Mouse (Mus musculus) layer of hippocampus, adult 18-20 months (tissue): ENCODE results near the gene Sox14. TPM values are rescaled to one million over a fixed set of nuclear protein-coding genes. Genes with fewer than 3 reads are reported as not detected.

Experiments used
- DNase-seq, 2 experiments: peaks; one replicate each; pipeline ENCODE4 v3.0.0; 2022; ENCODE audit warnings: low spot score in 2 of 2
- long read RNA-seq: library from polyadenylated mRNA; stranded (forward); transcript quantifications from one replicate; pipeline ENCODE4 v2.0.0, GENCODE M21; 2021
- total RNA-seq, 2 experiments: library from RNA; stranded (reverse); gene quantifications; 2 replicates each; pipeline ENCODE4 v1.2.3; 2021

Gene Sox14
- total RNA-seq: not detected
- long read RNA-seq: 0 reads

DNA sequence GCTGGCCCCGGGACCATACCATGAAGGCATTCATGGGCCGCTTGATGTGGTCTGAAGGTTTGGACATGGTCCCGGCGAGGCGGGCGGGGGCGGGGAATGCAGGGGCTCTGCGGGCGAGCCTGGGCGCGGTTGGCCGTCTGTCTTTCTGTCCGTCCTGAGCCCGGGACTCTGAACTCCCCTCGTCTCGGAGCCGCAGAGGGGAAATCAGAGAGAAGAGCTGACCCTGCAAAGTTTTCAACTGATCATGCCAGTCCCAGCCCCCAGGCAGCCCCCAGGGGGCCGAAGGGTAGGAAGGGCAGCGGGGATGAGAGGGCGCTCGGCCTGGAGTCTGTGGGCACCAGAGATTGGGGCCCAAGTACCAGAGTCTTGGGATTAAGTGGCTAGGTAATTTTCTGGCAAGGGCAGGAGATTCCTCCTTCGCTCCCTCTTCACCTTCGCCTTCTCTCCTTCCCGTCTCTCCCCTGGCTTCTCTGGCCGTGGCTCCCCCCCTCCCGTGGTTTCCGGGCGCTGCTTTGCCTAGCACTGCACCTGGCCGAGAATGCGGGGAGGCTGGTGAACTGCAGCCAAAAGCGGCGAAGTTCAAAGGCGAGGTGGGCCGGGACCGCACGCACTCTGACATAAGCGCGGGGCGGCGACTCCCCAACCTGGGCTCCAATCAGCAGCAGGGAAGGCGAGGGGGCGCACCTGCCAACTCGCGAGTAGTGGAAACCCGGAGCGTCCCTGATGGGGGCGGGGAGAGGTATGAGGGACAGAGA, at the start of gene Sox14:
TSS of gene Sox14 (minus strand) at position 553 of the 755 bp plus-strand sequence.
- DNase-seq: no peak

GRCm38 (mm10) chr9:99879311-99879710, 3.3 kb upstream of the Sox14 start:
- DNase-seq: no peak

- DNase-seq: no peak
Observed at GRCm38 (mm10) chr9:99878588-99878987, 2.6 kb upstream of the Sox14 start.

DNA sequence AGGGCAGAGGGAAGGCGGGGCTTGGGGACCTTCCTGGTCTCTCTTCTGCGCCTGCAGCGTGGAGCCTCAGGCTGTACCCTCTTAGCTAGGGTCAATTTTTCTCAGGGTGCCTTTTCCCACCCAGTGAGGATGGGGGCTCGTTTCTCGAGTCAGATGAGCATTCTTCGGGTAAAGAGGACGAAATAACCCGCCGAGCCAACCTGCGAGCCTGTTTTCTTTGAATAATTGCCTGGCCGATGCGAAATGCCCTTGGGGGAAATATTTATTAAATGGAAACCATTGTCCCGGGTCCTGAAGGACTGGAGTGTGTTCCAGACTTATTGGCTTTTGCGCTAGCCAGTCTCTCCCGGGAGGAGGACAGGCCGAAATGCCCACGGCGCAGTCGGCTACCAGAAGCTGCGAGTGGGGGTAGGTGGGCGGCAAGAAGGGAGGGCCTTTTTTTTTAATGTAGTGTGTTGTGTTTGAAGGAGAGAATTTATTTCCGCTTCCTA, 1.1 kb upstream of the Sox14 start:
- no peak for DNase-seq

DNA sequence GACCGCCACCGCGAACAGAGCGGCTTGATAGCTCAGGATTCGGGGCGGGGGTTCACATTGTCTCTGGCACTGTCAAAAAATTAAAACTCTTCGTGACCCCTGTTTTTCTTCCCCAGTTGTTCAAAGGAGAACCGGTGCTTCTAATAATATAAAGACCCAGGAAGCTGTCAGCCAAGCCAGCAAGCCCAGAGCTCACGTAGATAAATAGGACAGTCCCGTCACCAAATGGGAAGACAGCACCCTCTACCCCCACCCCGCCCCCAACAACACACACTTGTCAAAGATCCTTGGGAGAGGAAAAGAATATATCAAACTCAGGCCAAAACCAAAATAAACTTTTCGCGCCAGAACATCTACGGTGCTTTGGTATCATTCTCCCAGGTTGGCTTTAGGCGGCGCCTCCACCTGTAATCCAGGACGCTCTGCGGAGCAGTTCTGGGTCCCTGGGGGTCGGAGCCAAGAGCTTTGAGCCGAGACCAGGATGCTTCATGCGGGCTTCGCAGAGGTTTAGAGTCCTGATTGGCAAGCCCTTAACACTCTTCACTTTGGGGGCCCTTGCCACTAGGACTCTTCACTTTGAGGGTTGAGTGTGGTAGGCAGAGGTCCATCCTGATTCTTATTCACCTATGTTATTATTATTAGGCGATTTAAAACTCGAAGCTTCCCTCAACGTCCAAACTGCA, 544 bp upstream of the Sox14 start:
- no peak for DNase-seq

DNA sequence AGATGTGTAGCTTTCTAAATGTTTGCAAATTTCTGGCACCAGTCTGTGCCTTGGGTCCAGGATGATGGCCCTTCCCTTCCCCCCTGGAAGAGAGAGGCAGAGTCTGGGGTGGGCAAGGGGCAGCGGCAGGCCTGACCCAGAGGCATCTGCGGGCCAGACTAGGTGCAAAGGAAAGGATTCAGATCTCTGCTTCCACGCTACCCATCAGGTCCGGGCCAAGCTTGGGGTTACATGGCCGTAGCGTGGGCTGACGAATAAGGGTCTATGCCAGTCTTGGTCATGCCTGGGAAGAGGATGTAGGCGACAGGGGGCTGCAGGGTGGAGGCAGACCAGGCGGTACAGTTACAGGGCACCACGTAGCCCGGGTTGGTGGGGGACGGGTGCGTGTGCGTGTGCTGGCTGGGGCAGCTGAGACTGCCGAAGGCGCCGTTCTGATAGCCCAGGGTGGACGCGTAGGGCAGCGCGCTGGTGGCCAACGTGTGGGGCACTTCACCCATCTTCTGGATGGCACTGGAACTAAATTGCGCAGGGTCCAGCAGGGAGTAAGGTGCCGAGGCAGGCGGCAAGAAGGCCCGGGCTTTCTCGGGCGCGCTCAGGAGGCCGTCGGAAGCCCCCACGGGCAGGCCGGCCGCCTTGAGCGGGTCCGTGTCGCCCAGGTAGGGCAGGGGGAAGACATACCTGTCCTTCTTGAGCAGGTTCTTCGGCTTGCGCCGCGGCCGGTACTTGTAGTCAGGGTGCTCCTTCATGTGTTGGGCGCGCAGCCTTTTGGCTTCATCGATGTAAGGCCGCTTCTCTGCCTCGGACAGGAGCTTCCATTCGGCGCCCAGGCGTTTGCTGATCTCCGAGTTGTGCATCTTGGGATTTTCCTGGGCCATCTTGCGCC, 994 bp downstream of the Sox14 start:
- no peak for DNase-seq

DNA sequence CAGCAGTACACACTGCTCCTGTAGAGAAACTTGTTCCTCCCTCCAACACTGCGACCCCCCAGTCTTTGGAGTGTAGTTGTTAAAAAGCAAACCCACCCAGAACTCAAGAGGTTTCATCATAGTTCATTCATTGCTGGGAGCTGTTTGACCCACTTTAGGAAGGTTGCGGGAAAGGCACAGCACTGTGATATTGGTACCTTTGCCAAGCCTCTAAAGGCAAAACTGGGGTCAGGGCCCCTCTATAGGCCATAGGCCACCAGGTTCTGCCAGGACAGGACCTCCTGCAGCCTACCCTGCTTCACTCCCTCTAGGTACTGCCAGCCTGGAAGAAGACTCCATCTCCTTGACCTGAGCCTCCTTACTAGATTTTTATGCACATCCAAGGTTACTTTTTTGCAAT, 2.2 kb downstream of the Sox14 start:
- DNase-seq: no peak

- DNase-seq: no peak
Observed at GRCm38 (mm10) chr9:99873116-99873620, 2.8 kb downstream of the Sox14 start.

- DNase-seq: no peak
Observed at GRCm38 (mm10) chr9:99872204-99873115, 3.5 kb downstream of the Sox14 start.

DNA sequence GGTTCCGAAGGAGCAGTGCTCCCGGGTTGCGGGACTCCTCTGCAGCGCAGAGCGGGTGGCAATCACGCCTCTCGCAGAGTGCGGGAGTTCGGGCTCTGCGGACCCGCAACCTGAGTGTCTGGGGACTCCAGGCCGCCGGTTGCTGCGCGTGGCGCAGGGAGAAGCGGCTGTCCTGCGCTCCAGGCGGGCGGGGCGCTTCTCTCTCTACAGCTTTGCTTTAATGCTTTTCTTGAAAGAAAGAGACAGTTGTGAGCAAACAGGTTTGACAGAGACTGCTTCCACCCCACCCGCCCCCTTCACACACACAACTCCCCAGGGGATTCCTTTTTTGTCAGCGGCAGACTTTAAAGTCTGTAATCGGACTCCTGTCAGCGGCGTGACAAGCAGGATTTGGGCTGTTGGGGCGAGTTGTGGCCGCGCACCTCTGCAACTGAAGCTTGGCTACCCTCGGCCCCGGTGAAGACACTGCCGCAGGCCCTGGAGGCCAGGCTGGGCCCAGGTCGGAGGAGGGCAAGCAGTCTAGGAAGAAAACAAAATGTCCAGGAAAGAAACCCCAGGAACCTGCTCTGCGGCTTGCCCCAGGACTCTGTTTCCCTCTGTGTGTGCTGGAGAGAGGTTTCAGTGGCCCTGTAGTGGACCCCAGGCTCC, 4.3 kb downstream of the Sox14 start:
- DNase-seq: no peak

DNA sequence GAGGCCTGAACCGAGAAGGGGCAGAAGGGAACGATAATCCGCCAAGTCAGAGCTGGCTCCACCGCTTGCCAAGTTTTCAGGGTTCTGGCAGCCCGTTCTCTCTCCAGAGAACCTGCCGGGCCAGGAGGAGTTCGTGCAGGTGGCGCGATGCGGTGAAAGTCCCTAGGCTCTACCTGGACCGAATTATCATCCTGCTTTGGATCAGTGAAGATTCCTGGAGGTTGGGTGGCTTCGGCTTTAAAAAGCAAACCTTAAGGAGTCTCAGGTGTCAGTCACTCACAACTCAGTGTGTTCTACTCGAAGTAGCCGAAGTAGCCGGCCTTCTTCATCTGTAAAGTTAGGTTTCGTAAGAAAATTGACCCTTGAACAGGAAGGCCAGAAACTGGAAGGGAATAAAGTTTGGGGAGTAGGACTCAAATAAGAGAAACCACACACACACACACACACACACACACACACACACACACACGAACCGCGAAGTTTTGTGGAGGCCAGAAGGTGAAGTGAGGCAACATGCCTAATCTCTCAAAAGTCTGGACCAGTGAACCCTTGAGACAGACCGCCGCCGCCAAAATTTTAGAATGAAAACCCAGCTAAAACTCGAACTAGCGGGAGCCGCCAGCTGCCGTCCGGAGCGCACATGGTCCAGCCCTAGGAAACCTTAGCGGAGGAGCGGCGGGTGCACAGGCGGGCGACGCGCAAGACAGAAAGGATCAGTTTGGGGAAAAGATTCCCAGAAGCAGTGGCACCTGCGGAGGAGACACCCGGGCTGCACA, 5.0 kb downstream of the Sox14 start:
- DNase-seq: no peak

GRCm38 (mm10) chr9:99869936-99870779, 5.8 kb downstream of the Sox14 start:
- no peak for DNase-seq

GRCm38 (mm10) chr9:99869275-99869674, 6.7 kb downstream of the Sox14 start:
- DNase-seq: no peak

DNA sequence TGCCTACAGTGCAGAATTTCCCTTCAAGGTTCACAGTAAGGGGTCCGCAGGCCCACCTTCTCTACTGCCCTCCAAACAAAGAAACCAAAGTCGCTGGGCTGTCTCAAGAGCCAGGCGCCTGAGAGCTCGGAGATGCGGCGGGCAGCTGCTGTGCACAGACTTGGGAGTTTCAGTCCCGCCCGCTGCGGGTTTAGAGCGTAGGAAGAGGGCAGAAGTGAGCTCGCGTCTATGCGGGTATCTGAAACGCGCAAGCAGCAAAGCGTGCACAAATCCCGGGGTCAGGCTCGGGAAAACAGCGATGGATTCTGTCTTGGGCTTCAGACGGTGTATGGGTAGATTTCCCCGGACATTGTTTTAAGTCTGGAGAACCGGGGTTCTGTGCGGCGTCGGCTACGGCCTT, 7.4 kb downstream of the Sox14 start:
- no peak for DNase-seq

DNA sequence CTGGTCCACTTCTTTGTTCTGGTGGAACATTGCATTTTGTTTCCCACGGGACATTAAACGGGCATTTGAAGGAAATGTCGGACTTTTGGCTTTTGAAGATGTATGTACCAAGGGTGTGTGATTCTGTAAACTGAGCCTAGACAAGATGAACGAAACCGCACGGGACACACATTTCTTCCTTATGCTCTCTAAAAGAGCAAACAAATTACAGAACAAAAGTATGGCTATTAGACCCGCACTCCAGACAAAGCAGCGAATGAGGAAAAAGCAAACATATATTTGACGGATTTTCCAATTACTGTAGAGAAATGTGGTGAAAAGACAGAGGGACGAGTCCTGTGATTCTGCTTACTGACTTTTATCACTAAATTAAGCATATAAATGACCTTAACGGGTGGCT, 7.9 kb downstream of the Sox14 start:
- DNase-seq: no peak

- no peak for DNase-seq
Observed at GRCm38 (mm10) chr9:99862936-99863335, 13.0 kb downstream of the Sox14 start.

GRCm38 (mm10) chr9:99854486-99854885, 21.5 kb downstream of the Sox14 start:
- DNase-seq: no peak

GRCm38 (mm10) chr9:99853356-99853755, 22.6 kb downstream of the Sox14 start:
- DNase-seq: no peak
